Mouse (Mus musculus): ENCODE results near the gene Gpsm3. TPM values are rescaled to one million over a fixed set of nuclear protein-coding genes. Genes with fewer than 3 reads are reported as not detected.
A peak's percentile ranks its signal among the peaks of the same experiment; 100 is the strongest.
"Not testable (repeated sequence)": the region's sequence is repeated elsewhere in the genome, so short reads cannot be mapped to it uniquely, and the experiment has no call there.

Gene Gpsm3
- total RNA-seq (2014; rRNA removed; ENCODE audit: low replicate concordance) (0.53 and 3.1 TPM in 2 replicates), polyA plus RNA-seq (2015; fragmentation: Nextera tagmentation; extraction: Ambion mirVana) (5.9 and 6.0 TPM in 2 replicates)

GRCm38 (mm10) chr17:34589681-34590101 is at the start of gene Gpsm3:
Gene Gpsm3 (plus strand): TSS chr17:34589806.
- Histone ChIP-seq H3K4me2 (ENCODE audit: low read depth, low read length) (peak within 1 kb of the TSS; percentile 79), H3K9ac (replicated peaks; ENCODE audit: low read depth, low read length) (peak within 1 kb of the TSS; percentile 35; the same call in 1 of the 2 replicates), H3K27me3 (ENCODE audit: control insufficient read depth, insufficient read depth, low read length) (no peaks in the 10 kb centered on the region), H3K27ac (ENCODE audit: low read depth) (peak within 1 kb of the TSS; percentile 93), H3K36me3 (replicated peaks; ENCODE audit: control insufficient read depth, insufficient read depth, low read length) (peaks cover 5% of the 10 kb centered on the region), H3K9me3 (replicated peaks; ENCODE audit: control insufficient read depth, low read length) (no peaks in the 10 kb centered on the region), H3K4me1 (ENCODE audit: control insufficient read depth, insufficient read depth) (peaks cover 36% of the 10 kb centered on the region), H3K4me3 (ENCODE audit: low read depth, low read length) (peak within 1 kb of the TSS; percentile 34; the same call in 1 of the 2 replicates)
- TF ChIP-seq CTCF (IDR thresholded peaks at IDR 0.05; ENCODE audit: low read depth) (no peak), EP300 (IDR thresholded peaks at IDR 0.05; ENCODE audit: low read depth) (no peak)
- ATAC-seq (ENCODE audit: insufficient read depth, low read depth) (no peak), DNase-seq (ENCODE audit: low spot score) (no peak)
- 17% methylated on average over 6 of the region's 7 CpGs for WGBS

- H3K27me3 ChIP-seq (ENCODE audit: control insufficient read depth, insufficient read depth, low read length) = not testable (repeated sequence)
Measured at GRCm38 (mm10) chr17:34543567-34543966, 46.0 kb upstream of the Gpsm3 start.

GRCm38 (mm10) chr17:34546797-34547196 is 42.8 kb upstream of the Gpsm3 start:
- Histone ChIP-seq H3K9ac (replicated peaks; ENCODE audit: low read depth, low read length) (no peak overlapping the region), H3K27me3 (ENCODE audit: control insufficient read depth, insufficient read depth, low read length) (no peaks in the 10 kb centered on the region), H3K27ac (ENCODE audit: low read depth) (no peak overlapping the region), H3K9me3 (replicated peaks; ENCODE audit: control insufficient read depth, low read length) (no peaks in the 10 kb centered on the region), H3K4me3 (ENCODE audit: low read depth, low read length) (no peak overlapping the region), H3K4me2 (ENCODE audit: low read depth, low read length) (no peak overlapping the region), H3K36me3 (replicated peaks; ENCODE audit: control insufficient read depth, insufficient read depth, low read length) (no peaks in the 10 kb centered on the region), H3K4me1 (ENCODE audit: control insufficient read depth, insufficient read depth) (no peaks in the 10 kb centered on the region)
- 81% methylated on average over 1 of the region's 1 CpGs for WGBS
- no peak for DNase-seq (ENCODE audit: low spot score)
- TF ChIP-seq EP300 (IDR thresholded peaks at IDR 0.05; ENCODE audit: low read depth) (no peak), CTCF (IDR thresholded peaks at IDR 0.05; ENCODE audit: low read depth) (no peak)
- ATAC-seq (ENCODE audit: insufficient read depth, low read depth) = no peak

More at GRCm38 (mm10) chr17:34543567-34543966, 46.0 kb upstream of the Gpsm3 start:
- H3K9ac ChIP-seq (replicated peaks; ENCODE audit: low read depth, low read length); H3K27ac ChIP-seq (ENCODE audit: low read depth); H3K9me3 ChIP-seq (replicated peaks; ENCODE audit: control insufficient read depth, low read length); ATAC-seq (ENCODE audit: insufficient read depth, low read depth); H3K4me1 ChIP-seq (ENCODE audit: control insufficient read depth, insufficient read depth); H3K36me3 ChIP-seq (replicated peaks; ENCODE audit: control insufficient read depth, insufficient read depth, low read length); H3K4me3 ChIP-seq (ENCODE audit: low read depth, low read length); H3K4me2 ChIP-seq (ENCODE audit: low read depth, low read length); DNase-seq (ENCODE audit: low spot score): not testable (repeated sequence)
- 88% methylated on average over 12 of the region's 13 CpGs for WGBS

DNA sequence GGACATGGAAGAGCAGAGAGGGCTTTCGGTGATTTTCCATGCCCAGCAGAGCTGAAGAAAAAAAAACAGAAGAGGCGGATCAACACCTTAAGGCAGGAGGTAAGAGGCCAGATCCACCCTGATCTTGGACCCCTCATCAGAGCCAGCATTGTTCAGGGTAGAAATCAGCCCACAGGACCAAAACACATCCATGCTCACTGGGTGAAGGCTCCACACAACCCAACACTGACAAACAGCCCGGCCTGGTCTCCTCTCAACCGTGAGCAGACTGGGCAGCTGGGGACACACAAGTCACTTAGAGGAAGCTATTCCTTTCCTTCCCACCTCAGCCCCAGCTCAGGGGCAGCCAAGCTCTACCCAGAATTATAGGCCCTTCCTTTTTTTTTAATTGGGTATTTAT is 42.0 kb upstream of the Gpsm3 start:
- Histone ChIP-seq H3K4me2 (ENCODE audit: low read depth, low read length) (no peak overlapping the region), H3K9ac (replicated peaks; ENCODE audit: low read depth, low read length) (no peak overlapping the region), H3K36me3 (replicated peaks; ENCODE audit: control insufficient read depth, insufficient read depth, low read length) (no peaks in the 10 kb centered on the region), H3K4me3 (ENCODE audit: low read depth, low read length) (no peak overlapping the region), H3K4me1 (ENCODE audit: control insufficient read depth, insufficient read depth) (no peaks in the 10 kb centered on the region), H3K27ac (ENCODE audit: low read depth) (no peak overlapping the region), H3K27me3 (ENCODE audit: control insufficient read depth, insufficient read depth, low read length) (no peaks in the 10 kb centered on the region), H3K9me3 (replicated peaks; ENCODE audit: control insufficient read depth, low read length) (no peaks in the 10 kb centered on the region)
- WGBS = 69% methylated on average over 4 of the region's 4 CpGs
- no peak for TF ChIP-seq EP300 (IDR thresholded peaks at IDR 0.05; ENCODE audit: low read depth)
- TF ChIP-seq CTCF (IDR thresholded peaks at IDR 0.05; ENCODE audit: low read depth) = no peak
- DNase-seq (ENCODE audit: low spot score) (no peak), ATAC-seq (ENCODE audit: insufficient read depth, low read depth) (no peak)

DNA sequence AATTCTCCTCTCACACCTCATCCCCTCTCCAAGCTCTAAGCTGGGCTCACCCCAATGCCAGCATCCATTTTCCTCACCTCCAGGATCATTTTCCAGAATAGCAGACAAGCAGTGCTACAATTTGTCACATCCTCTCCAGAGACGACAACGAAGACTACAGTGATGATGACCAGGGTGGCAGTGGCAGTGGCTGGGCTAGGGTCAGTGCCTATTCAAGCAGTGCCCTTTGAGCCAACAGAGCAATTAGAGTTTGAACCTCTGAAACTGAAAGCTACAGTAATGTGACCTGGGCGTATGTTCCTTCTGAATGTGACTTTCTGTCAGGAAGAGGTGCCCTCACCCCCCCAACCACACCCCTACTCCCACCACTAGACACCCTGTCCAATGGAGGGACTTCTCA is 40.5 kb upstream of the Gpsm3 start:
- TF ChIP-seq CTCF (IDR thresholded peaks at IDR 0.05; ENCODE audit: low read depth) (no peak), EP300 (IDR thresholded peaks at IDR 0.05; ENCODE audit: low read depth) (no peak)
- Histone ChIP-seq H3K27ac (ENCODE audit: low read depth) (no peak overlapping the region), H3K4me1 (ENCODE audit: control insufficient read depth, insufficient read depth) (no peaks in the 10 kb centered on the region), H3K4me2 (ENCODE audit: low read depth, low read length) (no peak overlapping the region), H3K4me3 (ENCODE audit: low read depth, low read length) (no peak overlapping the region), H3K27me3 (ENCODE audit: control insufficient read depth, insufficient read depth, low read length) (no peaks in the 10 kb centered on the region), H3K9ac (replicated peaks; ENCODE audit: low read depth, low read length) (no peak overlapping the region), H3K9me3 (replicated peaks; ENCODE audit: control insufficient read depth, low read length) (no peaks in the 10 kb centered on the region), H3K36me3 (replicated peaks; ENCODE audit: control insufficient read depth, insufficient read depth, low read length) (no peaks in the 10 kb centered on the region)
- 81% methylated on average over 3 of the region's 3 CpGs for WGBS
- DNase-seq (ENCODE audit: low spot score) (no peak), ATAC-seq (ENCODE audit: insufficient read depth, low read depth) (no peak)

GRCm38 (mm10) chr17:34549843-34550242 is 39.8 kb upstream of the Gpsm3 start:
- Histone ChIP-seq H3K4me1 (ENCODE audit: control insufficient read depth, insufficient read depth) (no peaks in the 10 kb centered on the region), H3K27ac (ENCODE audit: low read depth) (no peak overlapping the region), H3K9me3 (replicated peaks; ENCODE audit: control insufficient read depth, low read length) (no peaks in the 10 kb centered on the region), H3K4me2 (ENCODE audit: low read depth, low read length) (no peak overlapping the region), H3K36me3 (replicated peaks; ENCODE audit: control insufficient read depth, insufficient read depth, low read length) (no peaks in the 10 kb centered on the region), H3K9ac (replicated peaks; ENCODE audit: low read depth, low read length) (no peak overlapping the region), H3K4me3 (ENCODE audit: low read depth, low read length) (no peak overlapping the region), H3K27me3 (ENCODE audit: control insufficient read depth, insufficient read depth, low read length) (no peaks in the 10 kb centered on the region)
- DNase-seq (ENCODE audit: low spot score) (no peak), ATAC-seq (ENCODE audit: insufficient read depth, low read depth) (no peak)
- WGBS = 49% methylated on average over 2 of the region's 2 CpGs
- no peak for TF ChIP-seq CTCF (IDR thresholded peaks at IDR 0.05; ENCODE audit: low read depth)
- no peak for TF ChIP-seq EP300 (IDR thresholded peaks at IDR 0.05; ENCODE audit: low read depth)

Measured in heart, postnatal 0 days (tissue).